Mouse (Mus musculus): ENCODE results near the gene Ccsap.
"Not testable (repeated sequence)": the region's sequence is repeated elsewhere in the genome, so short reads cannot be mapped to it uniquely, and the experiment has no call there.

Gene Ccsap

GRCm38 (mm10) chr8:123836354-123836753 lies 23.7 kb downstream of the Ccsap start:
- DNase-seq (ENCODE audit: low spot score in 2 of 2) = no peak

- DNase-seq (ENCODE audit: low spot score in 2 of 2) = peak in 1 of 2 experiments; percentile 76
These were observed 24.6 kb downstream of the Ccsap start for GRCm38 (mm10) chr8:123835451-123835850.

DNA sequence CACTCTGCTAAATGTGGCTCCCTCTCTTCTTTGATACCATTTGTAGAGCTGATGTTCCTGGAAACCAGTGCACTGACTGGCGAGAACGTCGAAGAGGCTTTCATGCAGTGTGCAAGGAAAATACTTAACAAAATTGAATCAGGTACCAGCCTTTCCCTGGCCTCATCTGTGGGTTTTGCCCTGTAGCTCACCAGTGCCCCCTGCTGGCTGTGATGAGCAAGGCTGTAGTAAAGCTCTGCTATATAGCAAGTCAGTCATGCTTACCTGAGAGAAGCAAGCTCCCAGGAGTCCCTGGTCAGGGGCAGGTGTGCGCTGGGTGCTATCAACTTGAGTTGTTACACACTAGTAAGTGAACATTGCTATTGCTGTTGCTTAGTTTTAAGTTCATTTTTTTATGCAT lies 27.3 kb downstream of the Ccsap start:
- no peak for DNase-seq (ENCODE audit: low spot score in 2 of 2)

DNA sequence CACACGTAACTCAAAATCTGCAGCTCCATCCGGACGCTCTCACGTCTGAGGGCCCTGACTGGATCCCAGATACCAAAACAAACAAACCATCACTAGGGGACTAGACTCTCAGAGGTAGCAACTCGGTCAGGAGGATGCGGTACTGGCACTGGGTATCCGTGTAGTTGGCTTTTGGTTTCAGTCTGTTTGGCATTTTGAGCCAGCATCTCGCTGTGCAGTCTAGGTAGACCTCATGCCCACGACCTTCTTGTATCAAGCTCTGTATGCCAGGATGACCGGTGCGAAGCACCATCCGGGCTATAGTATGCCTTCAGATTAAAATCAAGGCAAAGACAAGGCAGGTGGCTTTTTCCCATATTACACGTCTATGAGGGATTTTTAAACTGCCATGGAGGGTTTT lies 32.5 kb downstream of the Ccsap start:
- no peak for DNase-seq (ENCODE audit: low spot score in 2 of 2)

- DNase-seq (ENCODE audit: low spot score in 2 of 2) = no peak
These were observed 33.3 kb downstream of the Ccsap start for GRCm38 (mm10) chr8:123826758-123827157.

DNA sequence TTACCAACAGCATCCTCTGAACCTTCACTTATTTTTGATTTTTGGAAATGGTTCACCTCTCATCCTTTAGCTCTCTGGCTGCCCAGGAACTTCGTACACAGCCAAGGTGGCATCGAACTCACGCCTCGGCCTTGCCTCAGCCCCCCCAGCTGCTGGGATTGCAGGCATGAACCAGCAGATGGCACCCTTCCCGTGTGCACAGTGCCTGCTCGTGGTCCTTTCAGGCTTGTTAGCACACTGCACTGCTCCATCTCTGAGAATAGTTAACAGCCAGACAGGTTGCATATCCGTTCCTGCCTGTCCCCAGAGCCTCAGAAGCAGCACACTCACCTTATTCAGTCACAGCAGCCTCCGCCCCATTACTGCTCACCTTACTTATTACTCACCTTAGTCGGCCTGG lies 34.0 kb downstream of the Ccsap start:
- no peak for DNase-seq (ENCODE audit: low spot score in 2 of 2)

DNA sequence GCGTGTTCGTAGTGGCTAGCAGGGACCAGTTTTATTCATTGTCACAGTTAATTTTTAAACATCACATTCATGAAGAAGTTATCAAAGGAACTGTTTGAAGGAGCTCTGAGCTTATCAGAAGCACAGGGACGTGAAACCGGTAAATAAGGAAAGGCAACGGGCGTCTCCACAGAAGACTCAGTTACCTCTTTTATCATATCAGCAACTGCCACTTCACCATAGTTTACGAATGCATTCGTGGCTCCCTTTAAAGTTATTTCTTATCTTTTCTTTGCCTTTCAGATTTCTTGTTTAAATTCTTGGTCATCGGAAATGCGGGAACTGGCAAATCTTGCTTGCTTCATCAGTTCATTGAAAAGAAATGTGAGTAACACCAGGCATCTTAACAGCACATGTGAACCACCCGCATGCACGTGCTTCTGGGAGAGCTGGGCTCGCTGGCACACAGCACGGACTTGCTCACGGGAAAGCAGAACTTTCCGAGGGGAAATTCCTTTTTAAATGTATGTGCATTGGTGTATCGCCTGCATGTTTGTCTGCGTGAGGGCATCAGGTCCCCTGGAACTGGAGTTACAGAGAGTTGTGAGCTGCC lies 36.4 kb downstream of the Ccsap start:
- no peak for DNase-seq (ENCODE audit: low spot score in 2 of 2)

GRCm38 (mm10) chr8:123823111-123823510 lies 36.9 kb downstream of the Ccsap start:
- DNase-seq (ENCODE audit: low spot score in 2 of 2) = no peak

DNA sequence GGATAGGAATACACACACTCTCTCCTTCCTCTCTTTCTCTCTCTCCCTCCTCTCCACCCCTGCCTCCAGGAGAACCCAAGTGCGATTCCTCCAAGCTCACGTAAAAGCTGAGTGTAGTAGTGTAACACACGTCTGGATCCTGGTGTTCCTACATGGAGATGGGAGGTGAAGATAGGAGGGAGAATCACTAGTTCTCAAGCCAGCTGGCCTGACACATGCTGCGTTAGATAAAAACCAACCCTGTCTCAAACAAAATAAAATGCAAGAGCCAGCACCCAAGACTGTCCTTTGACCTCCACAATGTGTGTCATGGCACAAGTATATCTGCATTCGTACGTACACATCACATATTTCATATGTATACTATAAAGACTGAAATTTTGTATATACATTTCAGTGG lies 39.2 kb downstream of the Ccsap start:
- DNase-seq (ENCODE audit: low spot score in 2 of 2) = no peak

GRCm38 (mm10) chr8:123819683-123820610 lies 40.1 kb downstream of the Ccsap start:
- no peak for DNase-seq (ENCODE audit: low spot score in 2 of 2)

DNA sequence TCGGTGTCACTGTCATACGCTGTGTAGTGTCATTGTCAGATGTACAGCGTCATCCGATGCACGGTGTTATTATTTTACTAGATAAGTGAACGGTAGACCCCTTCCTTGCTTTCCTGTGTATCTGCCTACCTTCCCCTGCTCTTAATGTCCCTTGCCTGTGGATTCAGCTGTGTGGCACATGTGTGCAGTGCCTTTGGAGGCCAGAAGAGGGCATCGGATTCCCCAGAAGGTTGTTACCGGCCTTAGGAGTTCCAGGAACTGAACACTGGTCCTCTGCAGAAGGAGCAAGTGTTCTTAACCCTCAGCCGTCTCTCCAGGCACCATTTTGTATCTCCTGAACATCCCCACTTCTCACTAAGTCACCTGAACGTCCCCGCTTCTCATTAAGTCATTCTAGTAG lies 42.3 kb downstream of the Ccsap start:
- DNase-seq (ENCODE audit: low spot score in 2 of 2) = no peak

DNA sequence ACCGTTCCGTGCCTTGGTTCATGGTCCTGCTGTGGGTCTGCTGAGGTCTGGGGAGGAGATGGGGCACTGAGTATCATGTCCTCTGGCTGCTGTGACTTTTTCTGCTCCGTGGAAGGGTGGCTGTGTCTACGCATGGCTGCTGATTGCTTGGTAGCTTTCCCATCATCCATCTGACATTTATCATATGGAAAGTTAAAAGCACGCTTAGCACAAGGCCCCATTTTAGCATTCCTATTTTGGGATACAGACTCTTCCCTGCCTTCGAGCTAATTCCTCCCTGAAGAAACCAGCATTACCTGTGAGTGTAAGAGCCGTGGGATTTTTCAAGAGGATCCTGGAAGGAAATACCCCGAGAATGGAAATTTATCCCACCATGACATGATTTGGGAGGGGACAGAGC lies 43.1 kb downstream of the Ccsap start:
- no peak for DNase-seq (ENCODE audit: low spot score in 2 of 2)

- DNase-seq (ENCODE audit: low spot score in 2 of 2) = no peak
These were observed 44.7 kb downstream of the Ccsap start for GRCm38 (mm10) chr8:123815325-123815724.

DNA sequence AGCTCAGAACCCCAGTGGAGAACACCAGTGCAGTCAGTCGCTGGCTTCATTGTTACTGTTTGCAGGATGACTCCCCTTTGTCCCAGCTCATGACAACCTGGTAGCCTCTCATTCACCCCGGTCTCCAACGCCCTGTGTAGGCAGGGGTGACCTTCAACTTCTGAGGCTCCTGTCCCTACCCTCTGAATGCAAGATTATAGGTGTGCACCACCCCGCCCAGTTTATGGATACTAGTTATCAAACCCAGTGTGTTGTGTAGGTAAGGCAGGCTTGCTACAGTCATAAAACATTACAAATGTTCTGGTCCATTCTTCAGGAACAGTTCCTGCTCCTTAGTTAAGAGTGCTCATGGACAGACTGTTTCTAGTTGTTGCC lies 46.1 kb downstream of the Ccsap start:
- DNase-seq (ENCODE audit: low spot score in 2 of 2) = no peak

DNA sequence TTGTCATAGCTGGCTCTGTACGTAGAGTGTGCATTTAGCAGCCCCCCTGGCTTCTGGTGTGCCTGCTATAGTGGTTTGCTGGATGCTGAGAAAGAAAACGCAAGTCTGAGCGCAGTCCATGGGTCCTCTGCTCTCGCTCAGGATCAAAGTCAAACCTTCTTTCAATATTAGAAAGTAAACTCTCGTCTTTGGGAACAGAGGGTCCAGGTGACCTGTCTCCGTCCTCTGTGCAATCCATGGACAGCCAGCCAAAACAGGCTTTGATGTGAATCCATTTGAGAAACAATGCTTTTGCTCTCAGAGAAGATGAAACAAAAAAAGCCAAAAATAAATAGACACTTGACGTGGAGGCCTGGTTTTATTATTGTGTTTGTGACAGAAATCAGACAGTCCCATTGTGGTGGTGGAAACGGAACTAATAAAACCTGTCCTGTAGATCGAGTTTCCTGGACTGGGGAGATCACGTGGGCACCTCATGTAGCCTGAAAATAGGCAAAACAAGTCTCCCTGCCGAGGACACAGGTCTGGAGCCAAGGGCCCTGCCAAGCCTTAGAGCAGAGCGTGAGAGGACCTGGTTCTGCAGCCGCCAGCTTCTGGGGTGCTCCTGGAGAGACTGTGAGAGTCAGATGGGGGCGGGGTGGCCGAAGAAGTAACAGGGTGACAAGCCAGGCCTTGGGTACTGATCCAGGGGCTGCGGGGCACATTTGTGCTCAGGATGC lies 46.7 kb downstream of the Ccsap start:
- no peak for DNase-seq (ENCODE audit: low spot score in 2 of 2)

DNA sequence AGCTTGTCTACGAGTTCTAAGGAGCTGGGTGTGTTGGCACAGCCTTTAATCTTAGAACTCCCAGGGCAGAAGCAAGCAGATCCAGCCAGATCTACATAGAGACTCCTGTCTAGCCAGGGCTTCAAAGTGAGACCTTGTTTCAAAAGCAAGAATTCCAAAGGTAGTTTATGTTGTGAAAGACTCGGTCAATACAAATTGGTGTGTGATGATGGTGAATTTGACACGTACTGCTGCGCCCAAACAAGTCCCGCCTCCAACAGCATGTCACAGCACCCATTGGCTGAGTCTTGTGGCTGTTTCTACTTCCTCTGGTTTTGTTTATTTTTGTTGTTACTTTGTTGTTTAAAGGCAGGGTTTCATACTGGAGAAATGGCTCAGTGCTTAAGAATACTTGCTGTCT lies 47.8 kb downstream of the Ccsap start:
- no peak for DNase-seq (ENCODE audit: low spot score in 2 of 2)

DNA sequence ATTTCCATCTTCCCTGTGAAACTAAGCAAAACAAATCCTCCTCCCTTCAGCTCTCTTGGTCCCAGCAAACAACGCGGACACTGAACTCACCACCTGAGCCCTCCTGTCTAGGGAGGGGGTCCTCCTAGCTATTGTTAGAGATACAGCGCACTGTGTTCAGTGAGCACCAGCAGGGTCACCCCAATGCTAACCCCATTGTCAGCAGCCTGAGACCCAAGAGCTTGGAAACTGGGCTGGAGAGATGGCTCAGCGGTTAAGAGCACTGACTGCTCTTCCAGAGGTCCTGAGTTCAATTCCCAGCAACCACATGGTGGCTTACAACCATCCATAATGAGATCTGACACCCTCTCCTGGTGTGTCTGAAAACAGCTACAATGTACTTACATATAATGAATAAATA lies 50.7 kb downstream of the Ccsap start:
- DNase-seq (ENCODE audit: low spot score in 2 of 2) = not testable (repeated sequence)

DNA sequence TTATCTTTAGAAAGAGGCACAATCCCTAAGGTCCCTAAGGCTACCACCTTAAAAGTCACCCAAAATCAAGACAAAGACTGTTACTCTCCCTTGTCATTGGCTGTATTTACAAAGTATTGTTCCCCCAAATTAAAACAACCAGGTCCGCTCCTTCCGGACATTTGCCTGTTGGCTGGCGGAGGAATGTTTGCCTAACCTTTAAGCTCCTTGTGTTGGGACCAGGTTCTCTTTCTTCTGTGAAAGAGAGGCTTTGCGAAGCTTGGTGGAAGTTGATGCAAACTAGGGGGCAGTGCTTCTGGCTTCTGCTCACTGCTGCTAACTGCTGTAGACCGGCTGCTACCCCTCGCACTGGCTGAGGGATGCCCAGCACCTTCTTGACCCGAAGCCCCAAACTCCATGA lies 51.3 kb downstream of the Ccsap start:
- no peak for DNase-seq (ENCODE audit: low spot score in 2 of 2)

DNA sequence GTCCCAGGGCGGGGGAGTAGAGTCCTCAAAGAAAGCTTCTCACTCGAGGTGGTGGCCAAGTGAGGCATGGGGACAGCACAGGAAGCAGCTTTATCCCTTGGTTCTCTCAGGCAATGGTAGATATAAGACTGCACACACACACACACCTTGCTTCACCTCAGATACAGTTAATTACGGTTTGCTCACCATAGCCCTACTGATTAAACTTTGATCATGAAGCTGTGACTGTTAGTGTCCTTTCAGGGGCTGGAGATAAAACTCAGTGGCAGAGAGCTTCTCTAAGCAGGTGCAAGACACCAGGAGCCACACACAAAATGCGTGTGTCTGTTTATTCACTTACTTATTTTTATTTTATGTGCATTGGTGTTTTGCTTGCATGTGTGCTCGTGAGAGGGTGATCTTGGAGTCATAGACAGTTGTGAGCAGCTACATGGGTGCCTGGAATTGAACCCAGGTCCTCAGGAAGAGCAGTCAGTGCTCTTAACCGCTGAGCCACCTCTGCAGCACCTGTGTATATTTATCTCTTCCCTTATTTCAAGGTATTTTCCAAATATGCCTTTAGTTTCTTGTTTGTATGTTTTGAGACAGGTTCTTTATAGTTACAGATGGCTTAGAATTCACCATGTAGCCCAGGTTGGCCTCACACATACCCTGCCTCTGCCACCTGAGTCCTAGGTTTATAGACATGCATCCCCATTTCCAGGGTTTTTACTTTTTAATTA lies 52.0 kb downstream of the Ccsap start:
- no peak for DNase-seq (ENCODE audit: low spot score in 2 of 2)

DNA sequence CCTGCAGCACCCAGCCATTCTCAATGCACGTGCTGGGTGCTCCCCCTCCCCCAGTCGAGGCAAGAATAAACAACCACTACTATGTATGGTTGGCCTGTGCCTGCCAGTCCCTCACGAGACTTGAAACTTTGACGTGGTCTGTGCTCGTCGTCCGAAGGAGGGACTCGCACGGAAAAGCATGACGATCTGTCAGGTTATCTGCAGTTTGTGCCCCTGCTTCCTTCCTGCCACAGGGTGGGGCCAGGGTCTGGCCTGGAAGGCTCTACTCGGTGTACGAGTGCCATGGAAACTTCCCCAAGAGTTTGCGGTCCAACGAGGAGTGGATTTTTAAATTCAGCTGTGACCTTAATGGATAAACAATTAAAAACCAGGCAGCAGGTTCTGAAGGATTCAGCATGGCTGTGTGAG lies 53.0 kb downstream of the Ccsap start:
- DNase-seq (ENCODE audit: low spot score in 2 of 2) = no peak

DNA sequence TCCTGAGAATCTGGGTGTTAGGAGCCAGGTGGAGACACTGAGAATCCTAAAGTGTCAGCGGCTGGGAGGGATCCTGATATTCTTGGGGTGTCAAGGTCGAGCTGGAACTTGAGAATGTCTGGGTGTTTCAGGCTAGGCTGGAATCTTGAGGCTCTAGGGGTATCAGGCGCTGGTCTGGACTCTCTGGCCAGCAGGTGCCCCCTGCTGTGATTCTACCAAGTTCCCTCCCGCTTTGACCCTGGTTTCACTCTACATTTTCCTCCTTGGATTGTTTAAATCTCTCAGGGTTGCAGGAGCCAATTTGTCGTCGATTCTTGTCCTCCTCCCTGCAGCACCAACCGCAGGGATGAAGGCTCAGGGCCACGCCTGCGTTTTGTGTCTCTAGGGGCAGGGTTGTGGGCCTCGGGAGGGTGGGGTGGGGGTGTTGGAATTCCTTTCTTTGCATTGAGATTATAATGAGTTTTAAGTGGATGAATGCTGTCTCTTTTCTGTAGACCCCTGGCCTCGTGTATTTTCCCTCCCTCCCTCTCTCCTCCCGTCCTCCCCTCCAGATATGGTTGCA lies 53.6 kb downstream of the Ccsap start:
- DNase-seq (ENCODE audit: low spot score in 2 of 2) = no peak

All from frontal cortex, postnatal 36 days (tissue).